Mouse (Mus musculus): Measurements from ENCODE around the gene Cyb5d1. TPM values are rescaled to one million over a fixed set of nuclear protein-coding genes. Genes with fewer than 3 reads are reported as not detected.
"Not testable (repeated sequence)": the region's sequence is repeated elsewhere in the genome, so short reads cannot be mapped to it uniquely, and the experiment has no call there.

Gene Cyb5d1
- polyA plus RNA-seq (2012; rRNA removed) (29.5 and 32.7 TPM in 2 replicates), polyA plus RNA-seq (2014; fragmentation: Nextera tagmentation; extraction: Ambion mirVana) (22.3 and 27.3 TPM in 2 replicates)

DNA sequence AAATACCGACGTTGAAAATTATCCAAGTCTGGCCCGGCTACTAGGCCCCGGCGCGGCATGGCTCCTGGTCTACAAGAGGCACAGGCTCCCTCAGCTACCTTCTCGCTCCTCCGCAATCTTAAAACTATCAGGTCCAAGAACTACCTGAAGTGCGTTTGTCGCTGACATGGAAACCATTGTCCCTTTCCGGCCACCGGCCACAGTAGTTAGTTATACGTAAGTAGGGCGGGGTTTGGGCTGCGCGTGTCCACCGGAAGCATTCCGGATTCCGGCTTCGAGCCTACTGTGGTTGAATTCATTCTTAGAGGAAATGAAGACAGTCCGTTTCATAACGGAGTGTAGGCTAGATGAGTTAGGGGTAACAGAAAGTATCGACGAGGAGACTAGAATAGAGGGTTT lies at the start of gene Cyb5d1, which contains the start of gene Naa38:
Gene Cyb5d1 (minus strand): TSS at position 397 of the 399 bp plus-strand sequence.
Gene Naa38 (plus strand): TSS at position 253 of the 399 bp plus-strand sequence.
- ATAC-seq (ENCODE audit: low FRiP score, low read depth) (peak; percentile 79), DNase-seq (ENCODE audit: low spot score) (peak; percentile 93)
- peaks cover 33% of the 10 kb centered on the region for H3K4me1 ChIP-seq (ENCODE audit: control insufficient read depth, insufficient read depth, low read length)
- H3K4me3 ChIP-seq (replicated peaks; ENCODE audit: low read length): peak within 1 kb of the TSS; percentile 61
- H3K36me3 ChIP-seq (ENCODE audit: control insufficient read depth, insufficient read depth, low read length): peaks cover 20% of the 10 kb centered on the region
- WGBS: 0% methylated on average over 18 of the region's 24 CpGs
- peak within 1 kb of the TSS; percentile 95 for H3K27ac ChIP-seq (replicated peaks; ENCODE audit: low read depth, low read length)
- H3K27me3 ChIP-seq (ENCODE audit: control insufficient read depth, insufficient read depth, low read length); H3K9me3 ChIP-seq (ENCODE audit: control insufficient read depth, low read length): not testable (repeated sequence)
- peak within 1 kb of the TSS; percentile 87 for H3K9ac ChIP-seq (ENCODE audit: low read depth, low read length, severe bottlenecking)
- peak within 1 kb of the TSS; percentile 91 for H3K4me2 ChIP-seq (replicated peaks; ENCODE audit: low read depth, low read length, severe bottlenecking)

DNA sequence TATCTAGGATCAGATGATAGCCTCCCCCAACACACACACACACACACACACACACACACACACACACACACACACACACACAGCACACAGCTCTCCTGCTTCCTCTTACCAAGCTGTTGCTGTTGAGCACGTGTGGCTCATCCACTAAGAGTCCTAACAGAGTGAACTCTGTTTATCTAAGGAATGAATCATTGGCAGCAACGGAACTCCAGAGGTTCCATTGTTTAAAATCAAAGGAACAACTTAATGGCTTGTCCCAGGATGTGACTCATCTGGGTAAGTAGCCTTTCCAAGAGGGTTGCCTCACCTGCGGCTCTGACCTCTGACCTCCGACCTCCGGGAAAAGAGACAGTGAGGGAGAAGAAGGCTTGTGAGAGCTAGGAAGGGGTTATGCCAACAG lies 47.9 kb upstream of the Cyb5d1 start:
- Histone ChIP-seq H3K36me3 (ENCODE audit: control insufficient read depth, insufficient read depth, low read length) (no peaks in the 10 kb centered on the region), H3K27ac (replicated peaks; ENCODE audit: low read depth, low read length) (no peak overlapping the region), H3K4me2 (replicated peaks; ENCODE audit: low read depth, low read length, severe bottlenecking) (no peak overlapping the region), H3K4me1 (ENCODE audit: control insufficient read depth, insufficient read depth, low read length) (no peaks in the 10 kb centered on the region), H3K9ac (ENCODE audit: low read depth, low read length, severe bottlenecking) (no peak overlapping the region), H3K4me3 (replicated peaks; ENCODE audit: low read length) (no peak overlapping the region), H3K9me3 (ENCODE audit: control insufficient read depth, low read length) (no peaks in the 10 kb centered on the region), H3K27me3 (ENCODE audit: control insufficient read depth, insufficient read depth, low read length) (no peaks in the 10 kb centered on the region)
- ATAC-seq (ENCODE audit: low FRiP score, low read depth) (no peak), DNase-seq (ENCODE audit: low spot score) (no peak)
- 31% methylated on average over 5 of the region's 5 CpGs for WGBS
- TF ChIP-seq POLR2A (IDR thresholded peaks at IDR 0.05; ENCODE audit: borderline replicate concordance, extremely low read depth, insufficient read depth, insufficient read length): no peak

DNA sequence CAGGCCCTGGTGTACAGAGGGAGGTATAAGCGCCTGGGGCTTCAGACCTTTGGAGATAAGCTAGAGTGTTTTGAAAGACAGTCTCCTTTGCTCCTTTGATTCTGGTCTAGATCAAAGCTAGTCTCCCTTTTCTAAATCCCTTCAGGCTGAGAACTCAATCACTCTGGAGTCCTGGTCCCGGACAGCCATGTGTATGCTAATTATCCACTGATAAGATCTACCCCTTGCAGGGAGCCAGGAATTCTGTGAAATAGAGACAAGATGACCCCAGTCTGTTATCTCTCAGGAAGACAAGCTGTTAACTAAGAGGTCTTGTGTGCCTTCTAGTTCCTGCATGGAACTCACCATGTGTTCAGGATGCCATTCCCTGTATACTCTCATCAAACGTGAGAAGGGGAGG lies 41.9 kb upstream of the Cyb5d1 start:
- H3K9me3 ChIP-seq (ENCODE audit: control insufficient read depth, low read length): no peaks in the 10 kb centered on the region
- H3K36me3 ChIP-seq (ENCODE audit: control insufficient read depth, insufficient read depth, low read length): no peaks in the 10 kb centered on the region
- ATAC-seq (ENCODE audit: low FRiP score, low read depth): no peak
- peaks cover 3% of the 10 kb centered on the region; the same call in 1 of the 2 replicates for H3K4me1 ChIP-seq (ENCODE audit: control insufficient read depth, insufficient read depth, low read length)
- no peak overlapping the region for H3K4me3 ChIP-seq (replicated peaks; ENCODE audit: low read length)
- H3K9ac ChIP-seq (ENCODE audit: low read depth, low read length, severe bottlenecking): no peak overlapping the region
- H3K27me3 ChIP-seq (ENCODE audit: control insufficient read depth, insufficient read depth, low read length): no peaks in the 10 kb centered on the region
- no peak overlapping the region for H3K4me2 ChIP-seq (replicated peaks; ENCODE audit: low read depth, low read length, severe bottlenecking)
- no peak overlapping the region for H3K27ac ChIP-seq (replicated peaks; ENCODE audit: low read depth, low read length)
- TF ChIP-seq POLR2A (IDR thresholded peaks at IDR 0.05; ENCODE audit: borderline replicate concordance, extremely low read depth, insufficient read depth, insufficient read length): no peak
- 30% methylated on average over 3 of the region's 3 CpGs for WGBS
- no peak for DNase-seq (ENCODE audit: low spot score)

DNA sequence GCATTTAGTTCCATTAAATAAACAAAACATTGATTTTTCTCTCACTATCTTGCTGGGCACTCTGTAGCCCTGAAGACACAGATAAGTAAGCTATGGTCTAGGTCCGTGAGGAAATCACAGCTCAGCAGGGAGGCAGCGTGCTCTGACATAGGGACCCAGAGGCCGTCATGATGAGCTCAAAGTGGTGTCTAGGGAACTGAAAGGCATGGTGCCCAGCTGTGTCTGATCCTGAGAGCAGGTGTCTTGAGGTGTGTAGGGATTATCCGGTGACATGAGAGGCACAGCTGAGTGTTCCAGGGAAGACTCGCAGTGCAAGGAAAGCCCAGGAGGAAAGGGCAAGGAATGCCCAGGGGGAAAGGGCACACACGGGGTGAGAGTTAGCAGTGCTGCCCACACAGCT lies 37.8 kb upstream of the Cyb5d1 start:
- H3K9ac ChIP-seq (ENCODE audit: low read depth, low read length, severe bottlenecking): no peak overlapping the region
- H3K9me3 ChIP-seq (ENCODE audit: control insufficient read depth, low read length): no peaks in the 10 kb centered on the region
- no peak overlapping the region for H3K4me2 ChIP-seq (replicated peaks; ENCODE audit: low read depth, low read length, severe bottlenecking)
- no peaks in the 10 kb centered on the region for H3K27me3 ChIP-seq (ENCODE audit: control insufficient read depth, insufficient read depth, low read length)
- no peak for TF ChIP-seq POLR2A (IDR thresholded peaks at IDR 0.05; ENCODE audit: borderline replicate concordance, extremely low read depth, insufficient read depth, insufficient read length)
- no peak for ATAC-seq (ENCODE audit: low FRiP score, low read depth)
- 65% methylated on average over 6 of the region's 6 CpGs for WGBS
- H3K4me1 ChIP-seq (ENCODE audit: control insufficient read depth, insufficient read depth, low read length): peaks cover 16% of the 10 kb centered on the region; the same call in 1 of the 2 replicates
- H3K27ac ChIP-seq (replicated peaks; ENCODE audit: low read depth, low read length): no peak overlapping the region
- no peak overlapping the region for H3K4me3 ChIP-seq (replicated peaks; ENCODE audit: low read length)
- no peak for DNase-seq (ENCODE audit: low spot score)
- no peaks in the 10 kb centered on the region for H3K36me3 ChIP-seq (ENCODE audit: control insufficient read depth, insufficient read depth, low read length)

DNA sequence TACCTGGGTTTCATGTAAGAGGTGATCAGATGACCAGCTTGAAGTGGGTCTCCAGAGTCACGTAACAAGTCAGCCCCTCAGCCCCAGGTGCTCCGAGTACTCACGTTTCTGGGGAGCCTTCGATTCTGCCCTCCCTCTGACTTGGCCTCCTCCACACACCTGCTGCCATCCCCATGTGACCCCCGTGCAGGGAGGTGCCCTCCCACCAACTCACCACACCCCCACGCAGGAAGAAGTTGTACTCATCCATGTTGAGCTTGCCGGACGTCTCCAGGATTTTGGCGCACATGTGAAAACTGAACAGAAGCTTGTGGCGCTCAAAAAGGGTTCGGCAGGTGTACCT lies 37.2 kb upstream of the Cyb5d1 start:
- no peak for TF ChIP-seq POLR2A (IDR thresholded peaks at IDR 0.05; ENCODE audit: borderline replicate concordance, extremely low read depth, insufficient read depth, insufficient read length)
- WGBS: 58% methylated on average over 11 of the region's 11 CpGs
- no peak overlapping the region for H3K27ac ChIP-seq (replicated peaks; ENCODE audit: low read depth, low read length)
- H3K36me3 ChIP-seq (ENCODE audit: control insufficient read depth, insufficient read depth, low read length): no peaks in the 10 kb centered on the region
- H3K9ac ChIP-seq (ENCODE audit: low read depth, low read length, severe bottlenecking): no peak overlapping the region
- ATAC-seq (ENCODE audit: low FRiP score, low read depth) (no peak), DNase-seq (ENCODE audit: low spot score) (no peak)
- no peaks in the 10 kb centered on the region for H3K9me3 ChIP-seq (ENCODE audit: control insufficient read depth, low read length)
- H3K4me1 ChIP-seq (ENCODE audit: control insufficient read depth, insufficient read depth, low read length): peaks cover 16% of the 10 kb centered on the region; the same call in 1 of the 2 replicates
- H3K4me2 ChIP-seq (replicated peaks; ENCODE audit: low read depth, low read length, severe bottlenecking): no peak overlapping the region
- no peaks in the 10 kb centered on the region for H3K27me3 ChIP-seq (ENCODE audit: control insufficient read depth, insufficient read depth, low read length)
- H3K4me3 ChIP-seq (replicated peaks; ENCODE audit: low read length): no peak overlapping the region
